Mouse (Mus musculus) regulatory T cell (primary cell): ENCODE measurements around the gene Eps15l1.

Experiments
- in situ Hi-C: fragments of 300-600 bp; cut with MboI, MseI; formaldehyde crosslinking; loops from one replicate; pipeline ENCODE4 v1.15.1; 2025; ENCODE audit warnings: high pct_unique_total_duplicates

Eps15l1 gene

GRCm38 (mm10) chr8:72321635-72322441 is 99.4 kb downstream of the Eps15l1 start:
- in situ Hi-C loops: loop anchor here (5.0 kb wide), 1 partner anchor 45 kb away; no protein-coding TSS in a partner anchor

- in situ Hi-C loops: loop anchor here (5.0 kb wide), 1 partner anchor 46 kb away; no protein-coding TSS in a partner anchor
Observed at GRCm38 (mm10) chr8:72320803-72321583, 100.3 kb downstream of the Eps15l1 start.

GRCm38 (mm10) chr8:72319921-72320802 is 101.1 kb downstream of the Eps15l1 start:
- in situ Hi-C loops: loop anchor here (5.0 kb wide), 1 partner anchor 47 kb away; no protein-coding TSS in a partner anchor

- in situ Hi-C loops: no loop called here
Observed at GRCm38 (mm10) chr8:72319397-72319796, 101.9 kb downstream of the Eps15l1 start.

- in situ Hi-C loops: no loop called here
Observed at GRCm38 (mm10) chr8:72318801-72319322, 102.4 kb downstream of the Eps15l1 start, which contains the start of gene Klf2. TSS of gene Klf2 (plus strand) at chr8:72319033.

DNA sequence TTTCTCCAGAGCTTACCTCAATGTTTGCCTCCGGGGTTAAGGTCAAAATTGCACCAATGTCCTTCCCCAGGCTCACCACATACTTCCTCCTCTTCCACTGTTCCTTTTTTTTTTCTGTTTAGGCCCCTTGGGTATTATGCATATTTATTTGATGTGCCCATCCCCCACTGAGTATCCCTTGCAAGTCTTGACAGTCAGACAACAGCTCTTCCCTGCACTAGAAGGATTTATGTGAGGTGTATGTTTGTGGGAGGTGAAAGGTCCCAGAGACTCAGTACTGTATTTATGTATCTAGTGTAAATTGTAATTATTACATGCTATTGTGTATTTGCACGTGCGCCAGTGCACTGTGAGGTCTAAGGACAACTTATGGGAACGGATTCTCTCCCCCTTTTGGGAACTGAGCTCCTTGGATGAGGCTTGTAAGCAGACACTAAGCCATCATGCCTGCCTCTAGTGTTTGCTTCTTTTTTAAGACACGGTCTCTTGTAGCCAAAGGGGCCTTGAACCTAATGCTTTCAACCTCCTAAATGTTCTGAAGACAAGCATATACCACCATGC is 103.4 kb downstream of the Eps15l1 start:
- in situ Hi-C loops: no loop called here

- in situ Hi-C loops: no loop called here
Observed at GRCm38 (mm10) chr8:72316053-72316695, 105.1 kb downstream of the Eps15l1 start.

DNA sequence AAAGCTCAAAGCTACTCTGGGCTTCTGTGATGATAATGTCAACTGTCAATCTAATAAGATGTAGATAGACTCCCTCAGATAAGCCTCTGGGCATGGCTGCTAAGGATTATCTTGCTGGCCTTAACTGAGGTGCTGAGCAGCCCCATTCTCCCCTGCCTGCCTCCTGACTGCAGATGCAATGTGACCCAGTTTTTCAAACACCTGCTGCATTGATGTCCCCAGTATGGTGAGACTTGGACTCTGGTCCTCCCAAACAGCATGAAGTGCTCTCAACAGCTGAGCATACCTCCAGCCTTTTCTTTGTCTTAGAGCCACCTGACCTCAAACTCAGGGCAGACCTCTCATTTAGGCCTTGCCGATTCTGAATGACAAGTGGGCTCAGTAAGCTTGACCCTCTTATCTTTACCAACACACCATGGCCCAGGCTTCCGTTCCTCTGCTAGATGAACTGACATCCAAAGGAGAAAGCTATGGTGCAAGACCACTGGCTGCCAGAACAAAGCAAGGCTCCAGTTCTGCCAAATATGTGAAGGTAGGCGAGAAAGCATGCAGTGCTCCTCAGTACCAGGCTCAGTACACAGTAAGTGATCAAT is 108.2 kb downstream of the Eps15l1 start:
- in situ Hi-C loops: no loop called here

DNA sequence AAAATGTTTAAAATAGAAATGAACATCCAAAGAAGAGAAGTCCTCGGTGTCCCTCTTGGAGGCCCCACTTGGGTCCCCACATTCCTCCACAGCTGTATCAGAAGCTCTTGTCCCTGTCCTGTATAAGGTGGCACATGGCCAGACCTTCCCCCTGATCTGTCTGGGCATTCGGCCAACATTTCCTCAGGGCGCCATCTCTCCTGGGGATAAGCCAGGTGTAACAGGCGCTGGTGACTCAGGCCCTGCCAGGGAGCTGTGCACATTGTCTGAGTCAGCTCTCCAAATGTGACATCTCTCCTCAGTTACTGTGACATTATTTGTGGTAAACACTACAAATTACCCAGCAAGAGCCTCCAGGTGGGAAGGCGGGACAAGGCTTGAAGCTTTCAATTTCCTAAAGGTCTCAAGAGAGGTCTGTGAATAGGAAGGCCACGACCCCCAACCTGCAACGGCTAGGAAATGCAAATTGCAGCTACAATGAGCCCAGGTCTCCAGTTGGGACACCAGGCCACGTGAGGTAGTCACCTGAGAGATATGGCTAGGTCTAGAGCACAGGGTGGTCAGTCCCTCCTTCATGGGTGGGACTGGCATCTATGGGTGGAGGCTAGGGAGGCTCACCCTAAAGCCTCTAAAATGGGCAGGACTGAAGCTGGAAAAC is 110.3 kb downstream of the Eps15l1 start:
- in situ Hi-C loops: no loop called here

GRCm38 (mm10) chr8:72308276-72308675 is 113.0 kb downstream of the Eps15l1 start:
- in situ Hi-C loops: loop anchor here (5.0 kb wide), 1 partner anchor 41 kb away; no protein-coding TSS in a partner anchor

DNA sequence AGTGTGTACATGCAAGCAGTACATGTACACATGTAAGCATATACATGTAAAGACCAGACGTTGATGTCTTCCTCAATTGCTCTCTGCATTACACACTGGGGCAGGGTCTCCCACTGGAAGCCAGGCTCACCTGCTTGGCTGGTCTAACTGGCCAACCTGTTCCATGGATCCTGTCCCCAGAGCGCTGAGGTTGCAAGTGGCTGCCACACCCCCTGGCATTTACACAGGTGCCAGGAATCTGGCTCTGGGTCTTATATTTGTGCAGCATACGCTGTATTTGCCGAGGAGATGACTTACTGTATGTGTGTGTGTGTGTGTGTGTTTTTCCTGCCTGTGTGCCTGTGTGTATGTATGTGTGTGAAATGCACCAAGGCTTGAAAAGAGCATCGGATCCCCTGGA is 114.3 kb downstream of the Eps15l1 start:
- in situ Hi-C loops: loop anchor here (5.0 kb wide), 1 partner anchor 40 kb away; no protein-coding TSS in a partner anchor

DNA sequence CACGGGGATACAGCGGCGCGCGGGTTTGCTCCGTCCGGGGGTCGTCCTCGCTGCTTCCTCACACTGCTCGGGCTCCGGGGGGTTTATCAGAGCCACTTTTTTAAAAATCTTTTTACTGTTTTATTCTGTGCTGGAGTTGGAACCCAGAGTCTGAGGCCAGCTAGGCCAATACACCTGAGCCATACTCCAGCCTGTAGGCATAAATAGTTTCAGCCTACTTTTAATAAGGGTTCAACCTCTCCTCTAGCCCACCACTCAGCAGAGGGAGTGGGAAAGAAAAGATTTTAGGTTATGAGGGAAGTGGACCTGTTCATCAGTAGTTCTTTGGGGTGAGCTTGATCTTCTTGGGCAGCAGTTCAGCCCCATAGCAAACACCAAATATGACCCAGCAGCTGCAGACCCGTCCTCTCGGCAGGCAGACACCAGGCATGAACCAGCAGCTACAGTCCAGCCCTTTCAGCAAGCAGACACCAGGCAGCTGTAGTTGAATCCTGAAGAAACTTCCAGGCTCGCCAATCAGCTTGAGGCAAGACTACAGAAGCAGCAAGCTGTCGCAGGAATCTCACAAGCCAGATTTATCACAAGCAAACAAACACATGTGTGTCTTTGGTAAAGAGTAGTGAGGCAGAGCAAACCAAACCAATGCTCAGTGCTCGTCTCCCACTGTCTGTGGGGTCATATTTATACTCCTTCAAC is 115.9 kb downstream of the Eps15l1 start, which contains the start of gene Gm10282:
Gene Gm10282 (minus strand): TSS at position 51 of the 696 bp plus-strand sequence.
- in situ Hi-C loops: loop anchor here (5.0 kb wide), 1 partner anchor 38 kb away; no protein-coding TSS in a partner anchor

GRCm38 (mm10) chr8:72303633-72304032 is 117.6 kb downstream of the Eps15l1 start:
- in situ Hi-C loops: no loop called here

DNA sequence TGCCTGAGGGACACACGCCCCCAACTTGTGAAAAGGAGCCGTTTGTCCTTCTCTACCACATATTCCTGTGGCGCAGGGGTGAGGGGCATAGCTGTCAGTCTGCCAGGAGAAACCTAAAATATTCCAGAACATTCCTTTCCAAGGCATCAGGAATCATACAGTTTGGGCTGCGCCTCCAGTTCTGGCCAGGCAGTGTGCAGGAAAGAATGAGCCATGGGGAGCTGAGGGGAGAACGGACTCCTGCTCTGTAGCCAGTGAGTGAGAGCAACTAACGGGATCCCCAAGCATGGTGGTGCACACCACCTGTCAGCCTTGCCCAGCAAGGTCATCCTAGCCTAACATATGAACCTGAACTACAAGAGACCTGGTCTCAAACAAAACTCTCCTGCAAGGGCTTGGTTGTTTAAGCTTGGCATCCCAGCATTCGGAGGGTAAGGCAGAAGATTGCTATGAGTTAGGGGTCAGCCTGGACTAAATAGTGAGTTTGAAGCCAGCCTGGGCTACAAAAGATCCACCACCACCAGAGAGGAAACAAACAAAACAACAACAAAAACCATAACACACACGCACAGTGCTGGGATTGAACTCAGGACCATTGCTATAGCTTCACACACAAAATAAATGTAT is 118.2 kb downstream of the Eps15l1 start:
- in situ Hi-C loops: no loop called here

DNA sequence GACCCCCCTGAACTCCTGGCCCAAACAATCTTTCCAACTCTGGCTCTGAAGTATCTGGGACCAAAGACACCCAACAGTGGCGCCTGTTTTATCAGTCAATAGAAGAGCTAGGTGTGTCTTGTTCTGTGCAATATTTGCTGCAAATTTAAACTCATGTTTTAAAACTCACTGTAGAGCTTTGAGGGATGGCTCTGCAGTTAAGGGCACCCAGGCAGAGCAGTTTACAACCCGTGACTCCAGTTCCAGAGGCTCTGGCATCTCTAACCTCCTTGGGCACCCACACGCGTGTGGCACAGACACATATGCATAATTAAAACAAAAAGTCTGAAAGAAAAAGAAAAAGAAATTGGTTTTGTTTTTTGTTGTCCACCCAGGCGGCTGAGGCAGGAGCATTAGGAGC is 119.8 kb downstream of the Eps15l1 start:
- in situ Hi-C loops: no loop called here

DNA sequence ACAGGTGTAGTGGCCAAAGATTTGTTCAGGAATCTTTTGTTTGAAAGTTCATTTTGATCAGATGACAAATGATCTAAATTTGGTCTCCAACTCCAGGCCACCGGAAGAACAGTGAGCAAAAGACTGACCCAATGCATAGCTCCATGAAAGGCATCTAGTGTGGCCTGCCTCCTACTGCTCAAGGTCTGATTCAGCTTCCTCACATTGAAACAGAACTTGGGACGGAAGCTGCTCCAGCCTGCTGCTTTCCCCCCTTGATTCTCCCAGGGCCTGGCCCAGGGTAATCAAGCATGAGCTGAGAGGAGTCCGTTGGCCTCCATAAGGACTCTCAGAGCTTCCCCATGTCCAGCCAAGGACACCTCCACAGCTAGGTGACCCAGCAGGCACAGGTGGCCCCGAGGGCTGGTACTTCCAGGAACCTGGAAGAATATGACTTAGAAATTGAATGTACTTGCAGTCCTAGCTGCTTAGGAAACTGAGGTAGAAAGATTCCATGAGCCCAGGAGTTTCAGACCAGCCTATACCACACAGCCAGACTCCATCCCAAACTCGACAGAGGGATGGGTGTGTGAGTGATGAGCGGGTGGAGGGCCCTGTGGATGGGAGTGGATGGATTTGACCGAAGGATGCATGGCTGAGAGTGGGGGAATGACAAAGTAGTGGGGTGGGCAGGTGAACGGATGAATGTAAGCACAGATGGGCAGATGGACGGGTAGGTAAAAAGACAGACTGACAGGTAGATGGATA is 120.4 kb downstream of the Eps15l1 start:
- in situ Hi-C loops: no loop called here

- in situ Hi-C loops: no loop called here
Observed at GRCm38 (mm10) chr8:72298928-72299327, 122.3 kb downstream of the Eps15l1 start.
